9 mouse cellular contexts compared by ENCODE assay signal in the genomic region with DNA sequence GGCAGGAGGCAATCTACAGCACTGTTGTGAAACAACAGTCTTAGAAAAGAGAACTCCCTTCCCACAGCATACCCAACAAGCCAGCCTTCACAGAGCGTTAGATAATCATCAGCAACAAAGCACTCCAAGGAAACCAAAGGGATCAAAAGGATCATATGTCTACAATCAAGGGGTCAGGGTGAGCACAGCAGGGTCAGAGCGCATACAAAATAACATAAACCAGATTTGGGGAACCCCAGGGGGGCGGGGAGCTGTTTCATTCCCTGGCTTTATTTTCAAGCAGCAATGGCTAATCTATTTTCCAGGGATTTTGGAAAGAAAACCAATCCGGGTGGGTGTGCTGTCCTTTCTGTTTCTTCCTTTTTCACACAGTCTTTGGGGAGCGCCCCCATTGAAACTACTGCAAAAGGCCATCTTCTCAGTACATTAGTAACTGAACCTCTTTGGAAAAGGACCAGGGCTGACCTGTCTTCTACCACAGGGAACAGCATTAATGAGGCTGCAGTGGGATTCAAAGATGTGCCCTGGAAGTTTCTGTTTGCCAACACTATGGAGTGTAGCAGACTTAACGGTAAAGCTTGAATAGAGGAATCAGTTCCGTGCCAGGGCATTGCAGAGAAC.
A peak's percentile ranks its signal among the peaks of the same experiment; 100 is the strongest.
DNase-seq lines count a peak whose midpoint lies in the region; ATAC-seq and TF ChIP-seq lines count a peak whose summit lies in the region.
"Had no signal": no experiment of that assay in that cellular context is flagged by ENCODE, and none has a peak within 500 bp of the region (broad histone marks: within the 10 kb centered on the region; RNA-seq: fewer than 3 reads in every experiment).

No protein-coding gene starts in this region.

- peaks cover 25% of the 10 kb centered on the region for H3K27me3 ChIP-seq in forebrain, embryonic 12.5 days
- H3K27me3 ChIP-seq in limb, embryonic 10.5 days (ENCODE audit: low read depth, poor library complexity, severe bottlenecking) = no peaks in the 10 kb centered on the region
- no peaks in the 10 kb centered on the region for H3K27me3 ChIP-seq in neural tube, embryonic 12.5 days (replicated peaks)
- 0 out of 2 replicates have a peak, but pooled peaks cover 1% of the 10 kb centered on the region for H3K27me3 ChIP-seq in kidney, adult 2 months (replicated peaks; ENCODE audit: control insufficient read depth, insufficient read depth, low read length)
- H3K27me3 ChIP-seq: liver, embryonic 12.5 days had no signal

- no peak overlapping the region for H3K4me3 ChIP-seq in forebrain, embryonic 12.5 days (replicated peaks)
- H3K4me3 ChIP-seq in limb, embryonic 10.5 days = peak overlapping the region; percentile 15; the same call in 1 of the 2 replicates
- H3K4me3 ChIP-seq in neural tube, embryonic 12.5 days = no peak overlapping the region
- no peak overlapping the region for H3K4me3 ChIP-seq in kidney, adult 2 months (ENCODE audit: insufficient read depth, low read depth, low read length)
- H3K4me3 ChIP-seq: liver, embryonic 12.5 days had no signal

- WGBS in forebrain, embryonic 12.5 days = 4% methylated on average over 7 of the region's 7 CpGs
- 20% methylated on average over 7 of the region's 7 CpGs for WGBS in limb, embryonic 10.5 days
- 12% methylated on average over 7 of the region's 7 CpGs for WGBS in neural tube, embryonic 12.5 days
- 67% methylated on average over 7 of the region's 7 CpGs for WGBS in kidney, adult 2 months

- H3K9me3 ChIP-seq in forebrain, embryonic 12.5 days = no peaks in the 10 kb centered on the region
- no peaks in the 10 kb centered on the region for H3K9me3 ChIP-seq in limb, embryonic 10.5 days (replicated peaks)
- no peaks in the 10 kb centered on the region for H3K9me3 ChIP-seq in neural tube, embryonic 12.5 days
- H3K9me3 ChIP-seq: liver, embryonic 12.5 days had no signal

- H3K4me1 ChIP-seq in forebrain, embryonic 12.5 days = peaks cover 29% of the 10 kb centered on the region
- peaks cover 52% of the 10 kb centered on the region for H3K4me1 ChIP-seq in limb, embryonic 10.5 days
- H3K4me1 ChIP-seq in neural tube, embryonic 12.5 days = peaks cover 13% of the 10 kb centered on the region
- H3K4me1 ChIP-seq in kidney, adult 2 months (ENCODE audit: control insufficient read depth, insufficient read depth, low read length) = no peaks in the 10 kb centered on the region
- H3K4me1 ChIP-seq: liver, embryonic 12.5 days had no signal

- no peaks in the 10 kb centered on the region for H3K36me3 ChIP-seq in forebrain, embryonic 12.5 days (replicated peaks)
- no peaks in the 10 kb centered on the region for H3K36me3 ChIP-seq in limb, embryonic 10.5 days
- H3K36me3 ChIP-seq in neural tube, embryonic 12.5 days = no peaks in the 10 kb centered on the region
- H3K36me3 ChIP-seq in kidney, adult 2 months (ENCODE audit: control insufficient read depth, insufficient read depth, low read length) = no peaks in the 10 kb centered on the region
- H3K36me3 ChIP-seq: liver, embryonic 12.5 days had no signal

- TF ChIP-seq POLR2A in kidney, adult 2 months (IDR thresholded peaks at IDR 0.05; ENCODE audit: low read depth, low read length) = no peak

- peak; percentile 60 for ATAC-seq in forebrain, embryonic 12.5 days (ENCODE audit: low FRiP score)
- peak; percentile 41; the same call in 1 of the 2 replicates for ATAC-seq in neural tube, embryonic 12.5 days (ENCODE audit: low FRiP score, low read depth)
- ATAC-seq in megakaryocyte, adult 5-6 weeks (ENCODE audit: poor library complexity, severe bottlenecking) = no peak
- ATAC-seq: liver, embryonic 12.5 days had no signal

- H3K27ac ChIP-seq in forebrain, embryonic 12.5 days = 0 out of 2 replicates have a peak overlapping the region, but pooled peaks have one; percentile 42
- H3K27ac ChIP-seq in limb, embryonic 10.5 days = peak overlapping the region; percentile 81
- no peak overlapping the region for H3K27ac ChIP-seq in neural tube, embryonic 12.5 days
- H3K27ac ChIP-seq in kidney, adult 2 months (ENCODE audit: insufficient read depth, low read depth, low read length) = no peak overlapping the region
- H3K27ac ChIP-seq: kidney, postnatal 0 days; liver, embryonic 12.5 days had no signal

- no peak overlapping the region for H3K9ac ChIP-seq in forebrain, embryonic 12.5 days
- H3K9ac ChIP-seq in neural tube, embryonic 12.5 days = no peak overlapping the region
- H3K9ac ChIP-seq: liver, embryonic 12.5 days had no signal

- peak overlapping the region; percentile 19; the same call in 1 of the 2 replicates for H3K4me2 ChIP-seq in forebrain, embryonic 12.5 days
- H3K4me2 ChIP-seq in neural tube, embryonic 12.5 days (replicated peaks) = no peak overlapping the region
- H3K4me2 ChIP-seq: liver, embryonic 12.5 days had no signal

- DNase-seq in embryo, embryonic 9.5 days (ENCODE audit: extremely low spot score) = peak; percentile 81
- DNase-seq in limb, embryonic 10.5 days (ENCODE audit: low spot score) = peak; percentile 64
- no peak for DNase-seq in kidney, adult 2 months
- DNase-seq in adrenal gland, adult 18-20 months (ENCODE audit: low spot score in 2 of 2) = no peak

- no peak for TF ChIP-seq CTCF in kidney, adult 2 months (conservative IDR thresholded peaks at IDR 0.05; ENCODE audit: insufficient read depth, insufficient read length, low read depth, low read length)

Comparison
In these comparisons a context has a peak if more than half of its experiments do, and no peak if none do; other contexts are left out.
1. DNase-seq: peak in embryo, embryonic 9.5 days (single experiment) and limb, embryonic 10.5 days (single experiment); none in kidney, adult 2 months (single experiment) and adrenal gland, adult 18-20 months (0 of 2).
2. H3K27ac ChIP-seq: peak in forebrain, embryonic 12.5 days (single experiment) and limb, embryonic 10.5 days (single experiment); none in neural tube, embryonic 12.5 days (single experiment) and kidney, adult 2 months (single experiment).